ENCODE assay signal across 8 mouse cellular contexts in genomic region chr4:63494401-63494966, GRCm38 (mm10). TPM values are rescaled to one million over a fixed set of nuclear protein-coding genes. Genes with fewer than 3 reads are reported as not detected.
A peak's percentile ranks its signal among the peaks of the same experiment; 100 is the strongest.
DNase-seq lines count a peak whose midpoint lies in the region; ATAC-seq and TF ChIP-seq lines count a peak whose summit lies in the region.

No protein-coding gene starts in this region.

- no peak for TF ChIP-seq CTCF in spleen, adult 2 months (IDR thresholded peaks at IDR 0.05; ENCODE audit: extremely low read depth, insufficient read depth, insufficient read length, insufficient replicate concordance)

- peaks cover 9% of the 10 kb centered on the region; the same call in 1 of the 2 replicates for H3K27me3 ChIP-seq in spleen, adult 2 months (ENCODE audit: control insufficient read depth, insufficient read depth, low read length)
- H3K27me3 ChIP-seq in limb, embryonic 11.5 days (ENCODE audit: control insufficient read depth, insufficient read depth, low read length) = no peaks in the 10 kb centered on the region
- H3K27me3 ChIP-seq in stomach, embryonic 15.5 days (replicated peaks) = peaks cover 12% of the 10 kb centered on the region; the same call in 1 of the 2 replicates

- DNase-seq in embryo, embryonic 10.5 days (ENCODE audit: low spot score) = peak; percentile 23
- no peak for DNase-seq in embryo, embryonic 9.5 days (ENCODE audit: extremely low spot score)
- peak in 1 of 2 experiments; percentile 38 for DNase-seq in spleen, adult 2 months (ENCODE audit: low read depth in 1 of 2, low spot score in 2 of 2)
- DNase-seq in spleen, adult 12 weeks (ENCODE audit: low spot score) = no peak
- DNase-seq in limb, embryonic 11.5 days (ENCODE audit: low spot score) = no peak
- no peak for DNase-seq in cerebellum, postnatal 36 days
- no peak for DNase-seq in right cerebral cortex, postnatal 36 days (ENCODE audit: low spot score in 2 of 2)

- H3K36me3 ChIP-seq in spleen, adult 2 months (ENCODE audit: control insufficient read depth, insufficient read depth, low read length) = no peaks in the 10 kb centered on the region
- no peaks in the 10 kb centered on the region for H3K36me3 ChIP-seq in limb, embryonic 11.5 days (ENCODE audit: control insufficient read depth, insufficient read depth, low read length)
- H3K36me3 ChIP-seq in stomach, embryonic 15.5 days = no peaks in the 10 kb centered on the region

- H3K4me3 ChIP-seq in spleen, adult 2 months (ENCODE audit: extremely low read depth, insufficient read depth, insufficient read length) = peak overlapping the region; percentile 60
- peak overlapping the region; percentile 74 for H3K4me3 ChIP-seq in limb, embryonic 11.5 days (ENCODE audit: low read depth, low read length)
- peak overlapping the region; percentile 62 for H3K4me3 ChIP-seq in stomach, embryonic 15.5 days (replicated peaks)

- H3K4me1 ChIP-seq in spleen, adult 2 months (ENCODE audit: control insufficient read depth, insufficient read depth, insufficient read length) = peaks cover 7% of the 10 kb centered on the region
- H3K4me1 ChIP-seq in limb, embryonic 11.5 days (ENCODE audit: control insufficient read depth, insufficient read depth, low read length) = peaks cover 24% of the 10 kb centered on the region
- H3K4me1 ChIP-seq in stomach, embryonic 15.5 days = peaks cover 20% of the 10 kb centered on the region

- WGBS in spleen, adult 2 months = 2% methylated on average over 43 of the region's 43 CpGs
- WGBS in limb, embryonic 11.5 days = 2% methylated on average over 43 of the region's 43 CpGs
- WGBS in stomach, embryonic 15.5 days = 4% methylated on average over 43 of the region's 43 CpGs

- H3K27ac ChIP-seq in spleen, adult 2 months (ENCODE audit: insufficient read depth, low read length) = no peak overlapping the region
- H3K27ac ChIP-seq in limb, embryonic 11.5 days (replicated peaks; ENCODE audit: low read depth, low read length) = 0 out of 2 replicates have a peak overlapping the region, but pooled peaks have one; percentile 30
- no peak overlapping the region for H3K27ac ChIP-seq in stomach, embryonic 15.5 days

- H3K9ac ChIP-seq in limb, embryonic 11.5 days (ENCODE audit: low read length) = peak overlapping the region; percentile 94
- H3K9ac ChIP-seq in stomach, embryonic 15.5 days = no peak overlapping the region

- no peak for TF ChIP-seq POLR2A in spleen, adult 2 months (IDR thresholded peaks at IDR 0.05; ENCODE audit: low read depth, low read length)

- H3K9me3 ChIP-seq in limb, embryonic 11.5 days (ENCODE audit: control insufficient read depth, low read length) = no peaks in the 10 kb centered on the region
- H3K9me3 ChIP-seq in stomach, embryonic 15.5 days = no peaks in the 10 kb centered on the region

- peak; percentile 58 for ATAC-seq in limb, embryonic 11.5 days (ENCODE audit: insufficient number of reproducible peaks, low FRiP score, low TSS enrichment, low read depth)
- no peak for ATAC-seq in stomach, embryonic 15.5 days (ENCODE audit: insufficient read depth, low FRiP score, low read depth)

- H3K4me2 ChIP-seq in limb, embryonic 11.5 days (ENCODE audit: low read depth, severe bottlenecking) = peak overlapping the region; percentile 95
- H3K4me2 ChIP-seq in stomach, embryonic 15.5 days = peak overlapping the region; percentile 97

RNA-seq across cellular contexts. Expression of gene Whrn, which starts 1.3 kb away (rescaled TPM):
- polyA plus RNA-seq in spleen, adult 2 months (2012; rRNA removed) = 16.4 and 18.7 TPM in 2 replicates
- polyA plus RNA-seq in limb, embryonic 11.5 days (2014; fragmentation: Nextera tagmentation; extraction: Ambion mirVana) = 13.8 and 14.0 TPM in 2 replicates
- polyA plus RNA-seq in stomach, embryonic 15.5 days (2015; fragmentation: Nextera tagmentation; extraction: Ambion mirVana) = 4.1 and 4.3 TPM in 2 replicates

RNA-seq across cellular contexts. Expression of gene Atp6v1g1, which starts 50.1 kb away (rescaled TPM):
- 17.0 and 17.2 TPM in 2 replicates for polyA plus RNA-seq in spleen, adult 2 months (2012; rRNA removed)
- 277 and 294 TPM in 2 replicates for polyA plus RNA-seq in limb, embryonic 11.5 days (2014; fragmentation: Nextera tagmentation; extraction: Ambion mirVana)
- 248 and 268 TPM in 2 replicates for polyA plus RNA-seq in stomach, embryonic 15.5 days (2015; fragmentation: Nextera tagmentation; extraction: Ambion mirVana)

Comparison
In these comparisons a context has a peak if more than half of its experiments do, and no peak if none do; other contexts are left out.
1. RNA of gene Atp6v1g1, which starts 50.1 kb away (polyA plus RNA-seq): 277 to 294 TPM in limb, embryonic 11.5 days and 248 to 268 TPM in stomach, embryonic 15.5 days; 17.0 to 17.2 TPM in spleen, adult 2 months; every median in the first group is over 10 times any median in the second.
2. Peak in every context shown above with its lines, with median percentiles within 50 percentile points of each other: H3K4me3 ChIP-seq.